Mouse (Mus musculus) c-Kit-positive CD71-negative TER-119-negative erythroid progenitor cells, embryonic 14.5 days (primary cell): Measurements from ENCODE around the gene Dlgap1.
"Not testable (repeated sequence)": the region's sequence is repeated elsewhere in the genome, so short reads cannot be mapped to it uniquely, and the experiment has no call there.

ENCODE experiments used
- DNase-seq: peaks from one replicate; pipeline ENCODE4 v3.0.0-alpha.2; 2013; ENCODE audit warnings: low read depth

Gene Dlgap1

GRCm38 (mm10) chr17:70809776-70810175, 840.9 kb downstream of the Dlgap1 start:
- no peak for DNase-seq

GRCm38 (mm10) chr17:70810795-70811194, 841.9 kb downstream of the Dlgap1 start:
- DNase-seq, result no peak

GRCm38 (mm10) chr17:70815001-70815400, 846.1 kb downstream of the Dlgap1 start:
- no peak for DNase-seq

GRCm38 (mm10) chr17:70817862-70818451, 849.1 kb downstream of the Dlgap1 start:
- no peak for DNase-seq

DNA sequence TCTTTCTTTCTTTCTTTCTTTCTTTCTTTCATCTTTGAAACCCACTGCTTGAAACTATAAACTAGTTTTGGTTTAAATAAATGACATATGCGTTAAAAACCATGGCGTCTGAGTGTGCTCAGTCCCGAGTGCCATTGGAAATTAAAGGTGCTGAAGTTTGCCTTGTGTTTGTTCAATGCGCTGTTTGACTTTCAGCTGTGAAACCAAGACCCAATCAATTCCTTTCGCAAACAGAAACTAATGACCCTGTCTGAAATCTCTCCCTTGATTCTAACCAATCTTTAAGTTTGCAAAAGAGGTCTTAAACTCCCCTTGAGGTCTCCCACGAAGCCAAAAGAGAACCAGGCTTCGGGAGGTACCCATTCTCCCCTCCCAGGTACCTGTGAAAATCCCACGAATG, 854.2 kb downstream of the Dlgap1 start:
- DNase-seq, result no peak

GRCm38 (mm10) chr17:70826227-70826626, 857.4 kb downstream of the Dlgap1 start:
- no peak for DNase-seq

DNA sequence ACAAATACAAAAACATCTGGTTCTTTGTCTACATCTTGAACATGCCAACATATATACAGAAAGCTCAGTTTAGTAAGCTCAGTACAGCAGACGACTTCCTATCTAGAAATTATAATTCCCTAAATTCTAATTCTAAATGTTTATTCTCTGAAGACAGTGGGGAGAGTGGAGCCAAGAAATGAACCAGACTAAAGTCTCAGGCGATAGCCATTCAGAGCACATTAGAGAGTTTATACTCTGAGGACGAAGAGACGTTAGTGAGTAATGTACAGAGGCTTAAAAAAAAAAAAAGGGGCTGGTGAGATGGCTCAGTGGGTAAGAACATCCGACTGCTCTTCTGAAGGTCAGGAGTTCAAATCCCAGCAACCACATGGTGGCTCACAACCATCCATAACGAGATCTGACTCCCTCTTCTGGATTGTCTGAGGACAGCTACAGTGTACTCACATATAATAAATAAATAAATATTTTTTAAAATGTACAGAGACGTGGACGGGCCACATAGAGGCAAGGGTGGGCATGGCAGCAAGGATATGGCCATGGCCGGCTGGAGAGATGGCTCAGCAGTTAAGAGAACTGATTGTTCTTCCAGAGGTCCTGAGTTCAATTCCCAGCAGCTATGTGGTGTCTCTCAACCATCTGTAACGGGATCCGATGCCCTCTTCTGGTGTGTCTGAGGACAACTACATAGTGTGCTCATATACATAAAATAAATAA, 858.7 kb downstream of the Dlgap1 start:
- not testable (repeated sequence) for DNase-seq

GRCm38 (mm10) chr17:70828180-70828528, 859.3 kb downstream of the Dlgap1 start:
- DNase-seq, result no peak

DNA sequence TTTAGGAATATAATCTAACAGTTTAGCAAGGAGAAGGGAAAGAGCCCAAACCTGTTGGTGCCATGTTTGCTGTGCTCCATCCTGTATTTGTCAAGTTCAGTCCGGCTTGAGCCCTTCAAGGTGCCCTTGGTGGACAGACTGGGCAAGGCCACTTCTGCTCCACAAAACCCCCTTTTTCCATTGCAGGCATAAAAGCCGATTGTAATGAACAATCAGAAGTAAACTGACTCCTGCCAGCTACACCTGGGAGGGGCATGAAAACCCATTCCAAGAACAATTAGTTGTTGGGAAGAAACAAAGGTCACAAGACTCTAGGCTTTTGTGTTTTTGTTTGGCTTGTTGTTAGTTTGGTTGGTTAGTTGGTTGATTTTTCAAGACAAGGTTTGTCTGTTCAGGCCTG, 859.7 kb downstream of the Dlgap1 start:
- DNase-seq, result no peak

DNA sequence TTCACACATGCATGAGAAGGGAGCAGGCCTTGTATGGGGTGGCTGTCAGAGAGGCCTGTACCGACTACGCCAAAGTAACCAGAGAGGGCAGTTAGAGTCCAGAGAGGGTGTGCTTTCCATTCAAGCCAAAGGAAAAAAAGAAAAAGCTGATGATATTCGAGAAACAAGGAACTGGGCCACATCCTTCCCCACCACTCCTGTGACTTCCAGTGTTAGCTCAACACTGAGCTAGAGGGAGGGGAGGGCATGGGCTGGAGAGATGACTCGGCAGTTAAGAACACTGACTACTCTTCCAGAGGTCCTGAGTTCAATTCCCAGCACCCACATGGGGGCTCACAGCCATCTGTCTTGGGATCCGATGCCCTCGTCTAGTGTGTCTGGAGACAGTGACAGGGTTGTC, 860.3 kb downstream of the Dlgap1 start:
- DNase-seq, result no peak

DNA sequence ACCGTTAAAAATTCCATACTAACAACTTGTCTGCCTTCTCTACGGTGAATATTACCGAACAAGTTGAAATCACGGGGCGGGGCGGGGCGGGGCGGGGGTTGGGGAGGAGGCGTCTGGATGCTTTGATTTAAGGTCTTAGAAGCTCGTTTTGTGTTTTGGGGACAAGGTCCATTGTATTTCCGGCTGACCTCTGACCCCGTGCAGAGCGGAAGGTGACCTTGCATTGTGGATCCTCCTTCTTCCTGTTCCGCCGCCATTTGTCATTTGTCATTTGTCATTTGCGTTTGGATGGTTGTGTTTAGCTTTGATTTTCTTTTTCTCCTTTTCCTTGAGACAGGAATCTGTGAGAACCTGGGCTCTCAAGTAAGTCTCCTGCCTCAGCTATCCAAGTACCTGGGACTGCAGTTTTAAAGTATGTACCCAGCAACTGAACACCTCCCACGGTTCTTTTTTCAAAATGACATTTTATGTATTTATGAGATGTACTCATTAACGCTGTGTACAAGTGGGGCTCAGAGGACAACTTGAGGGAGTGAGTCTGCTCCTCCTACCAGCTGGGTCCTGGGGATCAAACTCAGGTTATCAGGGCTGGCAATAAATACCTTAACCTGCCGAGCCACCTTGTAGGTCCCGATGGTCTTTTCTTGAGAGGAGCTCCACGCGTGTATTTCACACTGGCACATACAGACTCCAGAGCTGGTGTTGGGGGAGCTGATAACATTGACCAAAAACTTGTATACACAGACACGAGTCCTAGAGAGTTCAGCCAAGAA, 861.3 kb downstream of the Dlgap1 start:
- DNase-seq, result no peak

- no peak for DNase-seq
These were observed 862.7 kb downstream of the Dlgap1 start for GRCm38 (mm10) chr17:70831591-70831990.

DNA sequence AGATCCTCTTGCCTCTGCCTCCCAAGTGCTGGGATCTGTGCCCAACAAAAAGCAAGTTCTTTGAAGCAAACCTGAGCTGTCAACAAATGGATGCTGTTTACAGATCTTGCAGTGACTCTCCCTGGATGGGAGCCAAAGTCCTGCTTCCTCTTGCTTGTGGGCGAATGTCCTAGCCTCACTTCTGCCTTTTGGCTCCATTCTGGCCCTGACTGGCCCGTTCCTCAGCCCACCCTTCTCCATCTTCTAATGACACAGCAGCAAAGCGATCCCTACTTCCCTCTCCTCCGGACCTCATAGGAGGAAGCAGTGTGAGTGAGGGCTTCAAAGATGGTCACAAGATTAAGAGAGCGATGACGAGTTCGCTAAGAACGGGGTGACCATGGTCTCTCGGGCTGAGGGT, 863.7 kb downstream of the Dlgap1 start:
- DNase-seq, result no peak

- DNase-seq, result no peak
These were observed 865.6 kb downstream of the Dlgap1 start for GRCm38 (mm10) chr17:70834430-70834965.

- DNase-seq, result no peak
These were observed 866.4 kb downstream of the Dlgap1 start for GRCm38 (mm10) chr17:70835071-70835790.

GRCm38 (mm10) chr17:70836820-70837219, 867.9 kb downstream of the Dlgap1 start:
- no peak for DNase-seq

GRCm38 (mm10) chr17:70837474-70837873, 868.6 kb downstream of the Dlgap1 start:
- not testable (repeated sequence) for DNase-seq

- DNase-seq, result no peak
These were observed 869.2 kb downstream of the Dlgap1 start for GRCm38 (mm10) chr17:70838031-70838430.

- DNase-seq, result no peak
These were observed 869.7 kb downstream of the Dlgap1 start for GRCm38 (mm10) chr17:70838533-70838932.

DNA sequence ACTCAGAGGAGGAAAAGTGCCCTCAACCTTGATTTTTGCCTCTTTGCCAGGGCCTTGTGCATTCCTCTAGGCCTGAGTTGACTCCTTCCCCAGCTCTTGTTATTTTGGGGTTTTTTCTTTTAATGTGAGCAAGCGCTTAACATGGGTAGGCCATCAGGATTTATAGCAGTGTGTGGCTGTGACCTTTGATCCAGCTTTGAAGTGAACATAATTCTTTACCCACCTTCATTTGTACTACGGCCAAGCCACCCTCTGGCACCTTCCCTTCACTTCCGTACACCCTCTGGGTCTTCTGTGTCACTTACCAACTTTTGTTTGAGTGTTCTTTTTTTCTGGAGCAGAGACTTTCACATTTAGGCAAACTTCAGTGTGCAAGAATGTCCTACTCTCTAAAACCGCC, 874.4 kb downstream of the Dlgap1 start:
- no peak for DNase-seq

- DNase-seq, result no peak
These were observed 876.1 kb downstream of the Dlgap1 start for GRCm38 (mm10) chr17:70844971-70845370.

- no peak for DNase-seq
These were observed 876.7 kb downstream of the Dlgap1 start for GRCm38 (mm10) chr17:70845543-70845942.
